25 mouse cellular contexts compared by ENCODE assay signal in the genomic region with DNA sequence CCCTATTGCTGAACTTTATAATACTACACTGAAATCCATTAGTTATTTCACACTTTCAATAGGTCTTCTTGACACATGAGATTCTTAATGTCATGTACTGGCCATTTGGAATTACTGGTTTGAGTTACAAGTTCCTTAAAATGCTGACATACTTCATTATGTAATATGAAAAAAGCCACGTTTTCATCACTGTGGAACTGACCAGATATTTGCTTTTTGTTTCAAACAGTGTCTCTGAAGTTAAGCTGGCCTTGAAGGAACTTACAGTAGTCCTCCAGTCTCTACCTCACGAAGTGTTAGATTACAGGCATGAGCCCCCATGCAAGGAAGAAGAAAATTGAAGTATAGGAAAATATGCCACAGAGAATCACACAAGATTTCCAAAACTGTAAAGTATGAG. TPM values are rescaled to one million over a fixed set of nuclear protein-coding genes. Genes with fewer than 3 reads are reported as not detected.
DNase-seq lines count a peak whose midpoint lies in the region; ATAC-seq and TF ChIP-seq lines count a peak whose summit lies in the region.
"Had no signal": no experiment of that assay in that cellular context is flagged by ENCODE, and none has a peak within 500 bp of the region (broad histone marks: within the 10 kb centered on the region; RNA-seq: fewer than 3 reads in every experiment).

No protein-coding gene starts in this region.

- no peaks in the 10 kb centered on the region for H3K36me3 ChIP-seq in liver, embryonic 11.5 days (ENCODE audit: control insufficient read depth, insufficient read depth, low read length)
- H3K36me3 ChIP-seq in liver, postnatal 0 days (replicated peaks; ENCODE audit: insufficient read depth, low read length), result 0 out of 2 replicates have a peak, but pooled peaks cover 3% of the 10 kb centered on the region
- H3K36me3 ChIP-seq: embryonic facial prominence, embryonic 15.5 days; neural tube, embryonic 13.5 days had no signal

- peaks cover 28% of the 10 kb centered on the region for H3K4me1 ChIP-seq in liver, embryonic 11.5 days (replicated peaks; ENCODE audit: control insufficient read depth, insufficient read depth, low read length)
- peaks cover 29% of the 10 kb centered on the region for H3K4me1 ChIP-seq in liver, postnatal 0 days (ENCODE audit: insufficient read depth)
- H3K4me1 ChIP-seq: embryonic facial prominence, embryonic 15.5 days; forebrain, embryonic 15.5 days; limb, embryonic 10.5 days; midbrain, embryonic 10.5 days; neural tube, embryonic 13.5 days had no signal

- H3K27me3 ChIP-seq in liver, embryonic 11.5 days (replicated peaks; ENCODE audit: control insufficient read depth, insufficient read depth, low read length), result no peaks in the 10 kb centered on the region
- H3K27me3 ChIP-seq in liver, postnatal 0 days (ENCODE audit: insufficient read depth, low read length), result no peaks in the 10 kb centered on the region
- H3K27me3 ChIP-seq: embryonic facial prominence, embryonic 15.5 days; forebrain, embryonic 15.5 days; neural tube, embryonic 13.5 days had no signal

- no peaks in the 10 kb centered on the region for H3K9me3 ChIP-seq in liver, embryonic 11.5 days (ENCODE audit: control insufficient read depth, low read length)
- H3K9me3 ChIP-seq in liver, postnatal 0 days (ENCODE audit: low read length), result no peaks in the 10 kb centered on the region
- H3K9me3 ChIP-seq: embryonic facial prominence, embryonic 15.5 days; forebrain, embryonic 15.5 days; G1E; limb, embryonic 10.5 days had no signal

- H3K27ac ChIP-seq in liver, embryonic 11.5 days (ENCODE audit: low read depth, low read length), result 0 out of 2 replicates have a peak overlapping the region, but pooled peaks have one; percentile 58
- peak overlapping the region; percentile 46; the same call in 1 of the 2 replicates for H3K27ac ChIP-seq in liver, postnatal 0 days (ENCODE audit: low read depth)
- H3K27ac ChIP-seq: embryonic facial prominence, embryonic 15.5 days; forebrain, embryonic 15.5 days; hindbrain, embryonic 14.5 days; layer of hippocampus, adult 2 months; limb, embryonic 10.5 days; midbrain, embryonic 10.5 days; neural tube, embryonic 13.5 days had no signal

- H3K4me2 ChIP-seq in liver, embryonic 11.5 days, result no peak overlapping the region
- H3K4me2 ChIP-seq in liver, postnatal 0 days (ENCODE audit: low read depth, low read length), result no peak overlapping the region
- H3K4me2 ChIP-seq: embryonic facial prominence, embryonic 15.5 days; forebrain, embryonic 15.5 days; hindbrain, embryonic 14.5 days; neural tube, embryonic 13.5 days had no signal

- no peak overlapping the region for H3K4me3 ChIP-seq in liver, embryonic 11.5 days (ENCODE audit: low read depth, low read length)
- H3K4me3 ChIP-seq in liver, postnatal 0 days (ENCODE audit: low read depth, low read length), result no peak overlapping the region
- H3K4me3 ChIP-seq: embryonic facial prominence, embryonic 15.5 days; forebrain, embryonic 15.5 days; layer of hippocampus, adult 2 months; limb, embryonic 10.5 days; midbrain, embryonic 10.5 days; myocyte; neural tube, embryonic 13.5 days had no signal

- ATAC-seq in liver, embryonic 11.5 days (replicated peaks; ENCODE audit: low FRiP score), result no peak
- no peak for ATAC-seq in liver, postnatal 0 days
- ATAC-seq in megakaryocyte-erythroid progenitor cell, adult 5-6 weeks (replicated peaks; ENCODE audit: low FRiP score, low TSS enrichment, poor library complexity, severe bottlenecking), result no peak
- ATAC-seq: forebrain, embryonic 15.5 days; midbrain, embryonic 16.5 days had no signal

- TF ChIP-seq EP300 in liver, postnatal 0 days (IDR thresholded peaks at IDR 0.05; ENCODE audit: low read depth), result no peak

- no peak overlapping the region for H3K9ac ChIP-seq in liver, embryonic 11.5 days (ENCODE audit: low read depth, low read length)
- H3K9ac ChIP-seq in liver, postnatal 0 days (replicated peaks), result no peak overlapping the region
- H3K9ac ChIP-seq: embryonic facial prominence, embryonic 15.5 days; forebrain, embryonic 15.5 days; hindbrain, embryonic 14.5 days; neural tube, embryonic 13.5 days had no signal

- WGBS in liver, embryonic 11.5 days, result 70% methylated on average over 2 of the region's 2 CpGs
- 51% methylated on average over 2 of the region's 2 CpGs for WGBS in liver, postnatal 0 days (ENCODE audit: insufficient replicate concordance)

- TF ChIP-seq CTCF in liver, postnatal 0 days (IDR thresholded peaks at IDR 0.05; ENCODE audit: low read depth), result no peak

- DNase-seq in heart, adult 11 months, result peak; percentile 34
- no peak for DNase-seq in heart, adult 8-10 months (ENCODE audit: low spot score)
- DNase-seq in liver, embryonic 11.5 days (ENCODE audit: low spot score), result no peak
- no peak for DNase-seq in liver, postnatal 0 days
- DNase-seq in adrenal gland, postnatal 4 days (ENCODE audit: low spot score in 2 of 2), result no peak
- DNase-seq in urinary bladder, postnatal 25 days (ENCODE audit: low spot score), result no peak
- DNase-seq: cerebellum, adult 8-10 months; gastrocnemius, postnatal 25 days; heart, postnatal 4 days; kidney, postnatal 14 days; lung, postnatal 14 days; retina, postnatal 1 day; right cerebral cortex, postnatal 25 days; thymus, postnatal 14 days had no signal

RNA-seq across cellular contexts. Expression of gene Rab10, which starts 27.2 kb away (rescaled TPM):
- 100 to 1,000 TPM; 114 to 129 (median 122) TPM for total RNA-seq in heart, adult 8-10 months (2022)
- polyA plus RNA-seq in liver, embryonic 11.5 days (2014; fragmentation: Nextera tagmentation; extraction: Ambion mirVana), result 70.9 and 71.1 TPM in 2 replicates
- 31.6 and 34.6 TPM in 2 replicates for polyA plus RNA-seq in liver, postnatal 0 days (2015; fragmentation: Nextera tagmentation; extraction: Ambion mirVana)
- total RNA-seq in megakaryocyte-erythroid progenitor cell, adult 5-6 weeks (2014; fragmentation: Nextera tagmentation), result 71.0 and 79.4 TPM in 2 replicates
- total RNA-seq in megakaryocyte-erythroid progenitor cell, adult 5-6 weeks (2017), result 114 and 151 TPM in 2 replicates
- total RNA-seq in adrenal gland, postnatal 4 days (2021), result 100 to 1,000 TPM; 164 to 167 TPM
